Mouse (Mus musculus) CD4-positive helper T cell, adult 2 months (primary cell): ENCODE results near the gene Spns3.

Experiments
- DNase-seq: peaks from one replicate; pipeline ENCODE4 v3.0.0-alpha.2; 2012; ENCODE audit warnings: low read depth, missing footprints, low spot score

The Spns3 gene

DNA sequence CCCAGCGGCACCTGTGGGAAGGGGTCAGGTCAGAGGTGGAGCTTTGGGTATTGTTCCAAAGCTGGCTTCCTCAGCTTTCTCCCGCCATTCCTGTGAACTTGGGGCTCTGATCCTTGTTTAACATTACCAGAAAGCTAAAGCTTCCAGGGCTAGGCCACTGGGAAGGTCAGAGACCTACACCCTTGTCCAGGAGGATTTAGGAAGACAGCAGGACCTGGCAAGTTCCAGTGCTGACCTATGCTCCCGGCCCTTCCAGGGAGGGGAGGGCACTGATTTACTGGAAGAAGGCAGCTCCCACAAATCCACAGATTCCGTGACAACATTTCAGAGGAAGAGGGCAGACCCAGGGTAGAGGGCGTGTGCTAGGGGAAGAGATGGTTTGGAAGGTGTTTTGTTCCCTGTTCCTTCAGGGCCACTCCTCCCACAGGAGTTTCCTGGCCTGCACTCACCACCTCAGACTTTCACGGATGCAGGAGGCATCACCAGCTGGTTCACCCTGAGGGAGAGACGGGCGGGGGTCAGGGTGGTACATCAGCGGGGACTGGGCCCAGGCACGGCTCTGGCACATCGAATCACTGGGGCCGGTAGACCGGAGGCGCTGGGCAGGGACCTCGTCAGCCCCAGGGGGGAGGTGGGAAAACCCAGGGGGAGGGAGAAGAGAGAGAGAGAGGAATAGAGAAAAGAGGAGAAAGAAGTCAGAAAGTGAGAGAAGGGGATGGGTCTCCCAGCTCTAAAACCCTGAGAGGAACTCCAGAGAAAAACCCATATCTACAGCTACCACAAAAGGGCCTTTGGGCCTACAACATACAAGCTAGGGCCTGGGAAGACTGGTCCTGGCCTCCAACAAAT lies 97.0 kb downstream of the Spns3 start:
- DNase-seq: no peak

DNA sequence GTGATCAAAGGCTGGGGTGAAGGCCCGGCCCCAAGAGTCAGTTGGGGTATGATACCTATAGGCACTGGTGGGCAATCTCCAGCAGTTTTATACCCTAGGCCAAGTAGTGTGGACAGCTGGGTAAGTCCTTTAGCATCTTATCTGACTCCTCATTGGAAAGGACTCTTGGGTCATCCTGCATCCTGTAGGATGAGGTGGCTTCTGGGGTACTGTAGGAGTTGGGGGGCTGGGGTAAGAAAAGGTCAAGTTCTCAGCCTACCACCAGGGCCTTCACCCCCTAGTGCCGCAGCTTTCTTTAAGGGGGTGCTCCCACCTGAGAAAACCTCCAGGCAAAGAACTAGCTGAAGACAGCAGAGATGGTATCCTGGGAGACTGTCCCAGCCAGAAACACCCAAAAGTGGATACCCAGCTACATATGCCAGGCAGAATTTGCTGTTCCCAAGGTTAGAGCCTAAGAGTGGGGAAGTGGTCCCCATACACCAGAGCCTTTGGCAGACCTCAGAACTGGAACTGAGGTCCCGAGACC lies 98.1 kb downstream of the Spns3 start:
- DNase-seq: no peak

DNA sequence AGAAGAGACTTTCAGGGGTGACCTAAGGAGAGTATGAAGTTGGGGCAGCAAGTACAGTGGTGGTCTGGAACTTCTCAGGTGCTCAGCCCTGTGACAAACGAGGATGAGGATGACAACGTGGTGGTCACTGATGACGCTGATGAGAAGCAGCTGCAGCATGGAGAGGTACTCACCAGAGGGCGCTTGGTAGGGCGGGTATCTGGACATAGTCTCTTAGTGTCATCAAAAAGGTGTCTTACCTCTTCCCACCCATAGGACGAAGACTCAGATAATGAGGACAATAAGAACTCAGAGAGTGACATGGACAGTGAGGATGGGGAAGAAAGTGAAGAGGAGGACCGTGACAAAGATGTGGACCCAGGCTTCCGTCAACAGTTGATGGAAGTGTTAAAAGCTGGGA lies 102.8 kb downstream of the Spns3 start:
- no peak for DNase-seq

DNA sequence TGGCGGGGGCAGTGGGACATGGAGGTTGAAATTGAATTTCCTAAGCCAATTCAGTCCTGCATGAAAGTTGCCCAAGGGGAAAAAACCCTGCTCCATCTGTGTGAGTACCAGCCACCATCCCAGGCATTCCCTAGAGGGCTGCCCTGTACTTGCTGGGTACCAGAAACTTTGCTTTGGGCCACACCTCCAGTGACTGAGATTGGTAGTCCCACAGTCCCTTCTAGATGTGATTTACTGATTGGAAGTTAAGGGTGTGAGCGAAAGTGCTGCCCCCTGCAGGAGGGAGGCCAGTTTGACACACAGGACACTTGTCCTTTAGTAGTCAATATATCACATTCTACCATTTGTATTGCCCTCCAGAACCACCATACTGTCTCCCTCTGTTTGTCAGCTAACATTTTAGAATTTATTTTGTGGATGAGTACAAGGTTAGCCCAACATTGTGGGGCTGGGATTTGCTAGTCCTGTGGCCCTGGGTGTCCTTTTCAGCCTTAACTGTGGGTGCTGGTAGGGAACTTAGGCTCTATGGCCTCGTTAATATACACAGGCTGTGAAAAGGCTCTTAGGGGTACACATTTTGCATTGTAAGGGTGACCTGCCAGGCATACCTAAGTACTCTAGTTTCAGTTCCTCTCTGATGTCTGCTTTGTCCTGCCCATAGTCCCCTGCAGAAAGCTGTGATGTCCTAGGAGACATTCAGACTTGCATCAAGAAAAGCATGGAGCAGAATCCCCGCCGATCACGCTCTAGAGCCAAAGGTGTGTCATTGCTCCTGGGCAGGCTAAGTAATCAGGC lies 103.8 kb downstream of the Spns3 start:
- DNase-seq: peak; percentile 62
